Mouse (Mus musculus) frontal cortex, adult 2 months (tissue): ENCODE measurements around the gene Scarf1. TPM values are rescaled to one million over a fixed set of nuclear protein-coding genes. Genes with fewer than 3 reads are reported as not detected.
A peak's percentile ranks its signal among the peaks of the same experiment; 100 is the strongest.

Experiments used
- DNase-seq, 2 experiments: peaks; one replicate each; pipeline ENCODE4 v3.0.0; 2022; ENCODE audit warnings: low spot score in 1 of 2; ENCODE audit errors: extremely low spot score in 1 of 2
- polyA plus RNA-seq: library from polyadenylated mRNA; depleted of rRNA; stranded (reverse); fragments of >200 nt; gene quantifications from 2 replicates; pipeline ENCODE4 v1.2.3, GENCODE M21; 2012; rRNA removed

Gene Scarf1
- polyA plus RNA-seq, result 3.3 and 4.1 TPM in 2 replicates

DNA sequence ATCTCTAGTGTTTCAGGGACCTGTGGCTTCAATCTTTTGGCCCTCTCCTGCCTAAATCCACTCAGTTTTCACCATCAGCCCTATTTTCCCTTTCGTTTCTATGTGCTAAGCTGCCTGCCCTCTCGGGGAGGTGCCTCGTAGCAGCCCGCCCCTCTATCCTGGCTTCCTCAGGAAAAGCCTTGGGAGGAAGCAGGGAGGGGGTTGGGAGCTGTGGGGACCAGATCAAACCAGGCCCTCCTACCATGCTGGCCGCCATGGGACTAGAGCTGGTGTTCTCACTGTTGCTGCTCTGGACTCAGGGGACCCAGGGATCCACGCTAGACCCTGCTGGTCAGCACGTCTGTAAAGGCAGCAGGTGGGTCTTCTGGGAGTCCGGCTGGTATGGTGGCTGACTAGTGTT lies at the start of gene Scarf1:
Gene Scarf1 (plus strand): TSS at position 205 of the 400 bp plus-strand sequence.
- no peak for DNase-seq

DNA sequence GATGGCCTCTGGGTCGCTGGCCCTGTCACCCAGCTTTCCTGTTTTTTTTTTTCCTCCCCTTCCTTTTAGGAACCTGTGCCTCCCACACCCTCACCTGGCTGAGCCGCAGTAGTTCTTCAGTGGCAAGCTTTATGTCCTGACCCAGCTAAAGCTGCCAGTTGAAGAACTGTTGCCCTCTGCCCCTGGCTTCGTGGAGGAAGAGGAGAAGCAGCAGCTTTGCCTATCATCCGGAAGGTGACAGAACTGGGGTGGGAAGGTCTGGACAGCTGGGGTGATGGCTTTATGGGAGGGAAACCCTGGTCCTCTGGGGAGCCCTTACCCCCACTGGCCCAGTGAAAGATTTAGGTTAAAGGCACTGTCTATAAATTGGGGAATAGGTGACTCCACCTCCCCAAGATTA lies 49.7 kb upstream of the Scarf1 start:
- DNase-seq, result no peak

DNA sequence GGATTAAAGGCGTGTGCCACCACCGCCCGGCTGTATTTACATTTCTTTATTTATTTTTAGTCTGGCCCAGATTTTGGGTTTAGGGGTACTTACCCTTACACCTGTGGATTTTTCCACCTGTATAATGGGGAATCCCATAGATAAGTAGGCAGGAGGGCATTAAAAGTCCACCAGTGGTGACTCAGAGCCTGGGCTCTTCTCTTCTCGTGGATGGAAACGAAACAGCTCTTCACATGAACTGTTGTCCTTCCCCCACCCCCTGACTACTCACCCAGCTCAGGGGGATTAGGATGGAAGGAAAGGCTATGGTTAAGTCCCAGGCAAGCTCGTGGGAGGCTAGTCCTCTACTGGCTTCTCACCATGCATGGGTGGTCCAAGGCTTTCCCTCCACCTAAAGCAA lies 48.9 kb upstream of the Scarf1 start:
- no peak for DNase-seq

DNA sequence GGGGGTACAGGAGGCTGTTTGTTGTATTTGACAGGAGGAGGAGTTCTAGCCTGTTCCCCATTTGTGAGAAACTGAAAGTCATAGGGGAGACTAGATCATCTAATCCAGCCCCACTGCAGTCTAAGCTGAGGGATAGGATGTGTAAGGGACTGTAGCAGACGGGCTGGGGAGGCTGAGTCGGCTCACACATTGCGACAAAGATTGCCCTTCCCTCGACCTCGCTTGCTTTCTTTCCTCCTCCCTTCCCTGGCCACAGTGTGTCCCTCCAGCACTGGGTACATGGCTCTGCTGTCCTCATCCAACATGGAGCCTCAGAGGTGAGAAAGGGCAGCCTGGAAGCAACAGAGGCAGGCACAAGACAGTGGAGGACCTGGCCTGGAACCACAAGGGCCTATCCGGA lies 48.3 kb upstream of the Scarf1 start:
- DNase-seq, result no peak

DNA sequence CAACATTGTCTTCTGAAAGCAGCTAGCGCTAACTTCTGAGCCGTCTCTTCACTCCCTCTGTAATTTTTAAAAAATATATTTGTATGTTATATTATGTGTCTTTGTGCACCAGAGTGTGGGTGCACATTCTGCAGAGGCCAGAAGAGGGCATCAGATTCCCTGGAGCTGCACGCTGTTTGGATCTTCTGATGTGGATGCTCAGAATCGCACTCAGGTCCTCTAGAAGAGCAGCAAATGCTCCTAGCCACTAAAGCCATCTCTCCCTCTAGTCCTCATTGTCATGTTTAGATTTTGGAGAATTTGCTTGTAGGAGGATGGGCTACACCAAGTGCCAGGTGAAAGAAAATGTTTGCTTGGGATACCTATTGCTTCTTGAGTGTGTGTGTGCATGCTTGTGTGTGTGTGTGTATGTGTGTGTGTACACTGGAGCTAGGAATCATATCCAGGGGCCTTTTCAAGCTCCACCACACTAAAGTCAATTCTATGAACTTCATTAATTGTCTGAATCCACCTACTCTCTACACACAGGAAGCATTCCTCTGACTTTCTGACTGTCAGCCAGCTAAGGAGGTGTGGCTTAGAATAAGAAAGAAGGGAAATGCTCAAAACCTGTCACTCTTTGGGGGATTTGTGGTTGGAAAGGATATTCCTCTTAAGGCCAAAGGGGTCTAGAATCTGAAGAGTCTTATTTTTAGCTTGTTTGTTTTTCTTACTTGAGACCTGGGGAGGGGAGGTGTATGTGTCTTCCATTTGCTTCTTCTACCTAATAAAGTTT lies 46.4 kb upstream of the Scarf1 start:
- no peak for DNase-seq

DNA sequence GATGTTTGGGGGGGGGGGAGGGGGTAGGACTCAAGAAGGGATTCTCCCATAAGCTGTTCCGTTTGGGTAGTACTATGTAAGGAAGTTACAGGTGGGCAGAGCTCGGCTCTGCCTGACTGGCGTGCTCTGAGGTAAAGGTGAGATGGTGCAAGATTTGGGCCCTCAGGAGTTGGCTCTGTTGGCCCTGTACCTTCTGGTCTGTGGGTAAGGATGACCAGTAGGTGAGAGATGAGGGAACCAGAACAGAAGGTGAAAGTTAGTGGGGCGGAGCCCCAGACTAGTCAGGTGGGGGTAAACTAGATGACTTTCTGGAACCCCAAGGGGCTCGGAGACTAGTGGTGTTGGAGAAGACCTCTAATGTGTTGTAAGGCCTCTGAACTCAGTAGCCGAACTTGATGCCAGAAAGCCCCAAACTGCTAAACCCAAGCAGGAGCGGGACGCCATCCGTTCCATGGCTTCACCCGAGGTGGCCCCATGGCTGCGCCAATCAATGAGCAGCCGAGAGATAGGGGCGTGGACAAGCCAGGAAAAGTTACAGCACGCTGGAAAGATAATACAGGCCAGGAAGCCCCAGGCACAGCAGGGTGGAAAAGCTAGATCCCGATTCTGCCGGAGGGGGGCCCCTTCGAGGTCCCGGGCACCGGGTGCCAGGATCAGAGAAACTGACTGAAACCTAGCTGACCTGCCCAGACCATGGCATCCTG lies 45.7 kb upstream of the Scarf1 start:
- DNase-seq, result no peak

DNA sequence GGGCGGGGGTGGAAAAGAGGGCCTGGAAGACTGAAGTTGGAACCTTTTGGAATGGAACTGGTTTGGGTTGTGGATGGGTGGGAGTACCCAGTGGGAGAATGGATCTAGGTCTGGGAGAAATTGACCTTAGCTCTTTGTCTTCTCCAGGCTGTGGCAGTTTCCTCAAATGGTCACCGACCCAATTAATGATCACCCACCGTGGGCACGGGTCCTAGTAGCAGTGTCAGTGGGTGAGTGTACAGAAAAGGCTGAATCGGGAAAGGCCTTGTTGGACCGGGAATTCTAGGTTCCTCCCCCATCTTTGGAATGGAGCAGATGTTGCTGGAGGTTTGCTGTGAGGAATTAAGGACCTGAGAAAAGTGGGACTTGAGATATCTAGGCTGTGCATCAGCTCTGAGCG lies 44.9 kb upstream of the Scarf1 start:
- no peak for DNase-seq

DNA sequence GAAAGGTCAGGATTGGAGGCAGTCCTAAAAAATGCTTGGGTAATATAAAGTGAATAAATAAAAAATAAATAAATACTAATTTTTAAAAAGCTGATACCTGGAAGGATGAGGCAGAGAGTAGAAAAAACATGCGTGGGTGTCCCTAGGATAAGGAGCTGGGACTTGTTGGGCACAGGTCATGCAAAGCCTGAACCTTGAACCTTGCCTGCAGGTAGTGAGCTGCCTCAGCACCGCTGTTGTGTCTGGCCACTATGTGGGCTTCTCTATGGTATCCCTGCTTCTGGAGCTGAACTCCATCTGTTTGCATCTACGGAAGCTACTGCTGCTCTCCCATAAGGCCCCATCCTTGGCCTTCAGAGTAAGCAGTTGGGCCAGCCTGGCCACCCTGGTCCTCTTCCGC lies 44.1 kb upstream of the Scarf1 start:
- no peak for DNase-seq

DNA sequence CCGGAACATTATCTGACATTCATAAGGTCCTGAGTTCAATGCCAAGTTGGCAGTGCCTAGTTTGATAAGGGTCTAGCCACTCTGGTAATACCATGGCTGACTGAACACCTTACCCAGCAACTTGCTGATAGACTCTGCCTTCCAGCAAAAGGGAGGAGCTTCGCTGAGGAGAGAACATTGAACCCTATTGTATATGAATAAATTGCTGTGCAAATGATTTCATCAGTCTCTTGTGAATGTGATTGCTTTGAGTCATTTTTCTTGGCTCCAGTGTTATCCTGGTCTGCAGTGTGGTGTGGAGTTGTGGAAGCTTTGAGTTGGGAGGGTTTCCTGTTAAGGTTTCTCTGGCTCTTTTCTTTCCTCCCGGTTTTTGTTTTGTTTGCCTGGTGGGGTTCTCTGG lies 42.7 kb upstream of the Scarf1 start:
- no peak for DNase-seq

DNA sequence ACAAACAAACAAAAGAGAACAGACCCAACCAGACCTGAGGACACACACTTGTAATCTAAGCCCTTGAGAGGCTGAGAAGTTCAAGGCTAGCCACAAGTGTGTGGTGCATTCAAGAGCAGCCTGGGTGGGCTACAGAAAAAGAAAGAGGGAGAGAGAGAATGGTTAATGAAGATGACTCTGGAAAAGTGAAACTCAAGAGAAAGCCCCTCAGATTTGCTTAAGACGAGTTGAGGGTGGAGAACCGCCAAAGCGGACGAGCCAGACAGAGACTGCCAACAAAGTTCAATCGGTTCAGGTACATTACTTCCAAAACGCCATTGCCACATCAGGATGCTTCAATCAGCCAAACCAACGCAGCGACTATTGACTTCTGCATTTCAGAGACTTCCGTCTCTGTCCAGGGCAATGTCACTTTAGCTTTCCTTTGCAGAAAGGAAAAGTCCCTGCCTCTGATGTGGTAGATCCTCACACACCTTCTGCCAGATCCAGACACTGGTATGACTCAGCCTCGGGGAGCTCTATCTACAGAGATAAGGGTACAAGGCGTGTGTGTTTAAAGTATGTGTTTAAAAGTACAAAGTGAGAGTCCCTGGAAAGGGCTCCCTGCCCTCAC lies 40.8 kb upstream of the Scarf1 start:
- no peak for DNase-seq

DNA sequence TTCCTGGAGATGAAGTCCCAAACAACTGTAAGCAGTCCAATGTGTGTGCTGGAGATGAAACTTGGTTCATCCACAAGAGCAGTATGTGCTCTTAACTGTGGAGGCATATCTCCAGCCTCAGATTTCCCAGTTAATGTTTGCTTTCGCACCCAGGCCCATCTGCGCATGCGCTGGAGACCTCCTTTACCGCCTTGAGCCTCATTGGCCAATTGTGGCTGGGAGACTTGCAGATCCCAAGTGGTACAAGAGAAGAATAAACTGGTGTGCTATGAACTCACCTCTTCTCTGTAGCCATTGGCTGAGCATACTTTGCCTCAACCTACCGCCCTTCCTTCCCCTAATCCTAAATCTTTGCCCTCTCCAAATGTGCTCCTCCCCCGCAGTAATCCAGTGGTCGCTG lies 40.0 kb upstream of the Scarf1 start:
- DNase-seq, result no peak

DNA sequence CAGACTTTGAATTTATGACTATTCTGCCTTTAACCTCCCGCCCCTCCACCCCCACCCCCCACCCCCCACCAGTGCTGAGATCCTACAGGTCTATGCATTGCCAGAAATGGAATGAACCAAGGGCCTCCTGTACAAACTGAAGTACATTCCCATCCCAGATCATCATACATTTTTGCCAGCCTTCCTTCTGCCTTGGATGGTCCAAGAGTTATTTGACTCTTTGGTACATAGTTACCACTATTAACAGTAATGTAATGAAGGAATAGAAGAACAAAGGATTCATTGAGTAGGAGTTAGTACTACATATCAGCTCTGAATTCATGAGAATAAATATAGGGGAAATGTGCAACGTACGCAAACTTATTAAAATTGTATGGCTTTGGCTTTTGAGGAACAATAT lies 27.1 kb upstream of the Scarf1 start:
- DNase-seq, result no peak

DNA sequence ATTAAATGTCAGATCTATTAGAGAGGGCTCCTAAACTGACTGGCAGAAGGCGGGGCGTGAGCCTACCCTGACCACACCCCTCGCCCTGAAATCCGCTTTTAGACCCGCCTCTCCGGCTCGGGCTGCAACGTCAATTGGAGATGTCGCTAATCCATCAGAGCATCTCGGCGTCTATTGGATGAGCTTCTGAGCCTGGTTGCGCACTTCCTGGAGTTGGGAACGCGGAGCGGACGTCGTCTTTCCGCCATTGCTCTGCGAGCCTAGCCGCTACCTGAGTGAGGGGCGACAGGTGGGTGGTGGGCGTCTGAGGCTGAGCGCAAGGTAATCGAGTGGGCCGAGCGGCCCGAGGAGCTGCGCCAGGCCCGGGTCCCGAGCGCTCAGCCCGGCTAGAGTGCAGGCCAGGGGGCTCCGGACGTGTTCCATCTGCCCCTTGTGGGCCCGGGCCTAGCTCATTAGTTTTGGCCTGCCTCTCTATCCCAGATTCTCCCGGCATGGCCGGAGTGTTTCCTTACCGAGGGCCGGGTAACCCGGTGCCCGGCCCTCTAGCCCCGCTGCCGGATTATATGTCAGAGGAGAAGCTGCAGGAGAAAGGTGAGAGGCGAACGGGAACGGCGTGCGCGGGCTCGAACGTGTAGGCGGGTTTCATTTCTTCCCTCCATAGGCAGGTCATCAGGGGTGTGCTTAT lies 26.6 kb upstream of the Scarf1 start, which contains the start of gene Prpf8:
Gene Prpf8 (plus strand): TSS at position 216 of the 685 bp plus-strand sequence.
- peak; percentile 98 to 99 for DNase-seq

DNA sequence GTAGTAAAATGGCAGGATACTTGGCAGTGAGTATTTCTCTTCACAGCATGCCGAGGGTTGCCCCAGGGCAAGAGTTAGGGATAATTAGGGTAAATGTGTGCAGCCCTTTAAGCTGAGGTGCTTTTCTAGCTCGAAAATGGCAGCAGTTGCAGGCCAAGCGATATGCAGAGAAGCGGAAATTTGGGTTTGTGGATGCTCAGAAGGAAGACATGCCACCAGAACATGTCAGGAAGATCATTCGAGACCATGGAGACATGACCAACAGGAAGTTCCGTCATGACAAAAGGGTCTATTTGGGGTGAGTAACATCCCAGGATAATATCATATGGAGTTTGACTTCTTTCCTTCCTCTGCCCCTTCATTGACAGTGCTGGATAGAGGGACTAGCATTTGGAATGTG lies 25.8 kb upstream of the Scarf1 start:
- no peak for DNase-seq

DNA sequence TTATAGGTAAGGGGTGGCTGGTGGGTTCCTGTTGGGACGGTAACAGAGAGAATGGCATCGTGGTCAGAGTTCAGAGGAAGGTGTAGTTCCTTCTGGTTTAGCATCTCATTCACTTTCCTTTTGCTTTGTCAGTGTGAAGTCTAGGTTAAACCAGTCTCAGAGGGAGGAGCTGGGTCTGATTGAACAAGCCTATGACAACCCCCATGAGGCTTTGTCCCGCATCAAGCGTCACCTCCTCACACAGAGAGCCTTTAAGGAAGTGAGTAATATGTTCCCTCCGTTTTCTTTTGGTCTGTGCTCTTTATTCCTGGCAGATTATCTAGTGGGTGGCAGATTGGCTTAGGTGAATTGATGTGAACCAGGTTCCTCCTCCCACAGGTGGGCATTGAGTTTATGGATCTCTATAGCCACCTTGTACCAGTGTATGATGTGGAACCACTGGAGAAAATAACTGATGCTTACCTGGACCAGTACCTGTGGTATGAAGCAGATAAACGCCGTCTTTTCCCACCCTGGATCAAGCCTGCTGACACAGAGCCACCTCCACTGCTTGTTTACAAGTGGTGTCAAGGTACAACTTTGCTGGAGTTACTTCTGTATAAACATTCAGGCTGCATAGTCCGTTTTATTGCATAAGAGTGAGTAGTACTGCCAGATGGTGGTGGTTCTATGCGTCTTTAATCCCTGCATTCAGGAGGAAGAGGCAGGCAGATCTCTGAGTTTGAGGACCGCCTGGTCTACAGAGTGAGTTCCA lies 18.9 kb upstream of the Scarf1 start:
- no peak for DNase-seq

DNA sequence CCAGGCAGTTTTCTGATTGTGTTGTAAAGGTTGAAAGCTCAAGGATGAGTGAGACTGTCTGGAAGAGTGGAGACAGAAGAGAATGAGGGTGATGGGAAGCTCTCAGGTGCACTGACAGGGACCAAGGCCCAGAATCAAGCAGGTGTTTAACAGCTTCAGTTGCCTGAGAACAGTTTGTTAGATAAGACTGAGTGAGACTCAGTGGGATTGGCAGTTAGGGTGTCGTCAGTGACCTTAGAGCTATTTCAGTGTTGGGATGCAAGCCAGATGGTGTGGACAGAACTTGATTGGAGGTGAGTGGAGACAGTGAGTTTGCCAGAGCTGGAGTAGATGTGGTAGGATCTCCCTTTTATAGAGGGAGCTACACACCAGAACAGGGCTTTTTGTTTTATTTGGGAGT lies 15.2 kb upstream of the Scarf1 start:
- DNase-seq, result no peak

DNA sequence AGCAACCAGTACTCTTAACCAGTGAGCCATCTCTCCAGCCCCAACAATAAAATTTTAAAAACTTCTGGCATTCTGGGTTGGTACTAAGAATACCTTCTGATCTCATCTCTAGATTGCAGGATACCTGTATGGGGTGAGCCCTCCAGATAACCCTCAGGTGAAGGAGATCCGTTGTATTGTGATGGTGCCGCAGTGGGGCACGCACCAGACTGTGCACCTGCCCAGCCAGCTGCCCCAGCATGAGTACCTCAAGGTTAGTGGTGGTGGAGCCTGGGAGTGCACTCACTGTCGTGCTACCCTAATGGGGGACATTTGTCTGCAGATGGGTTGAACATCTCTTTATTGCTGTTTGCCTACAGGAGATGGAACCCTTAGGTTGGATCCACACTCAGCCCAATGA lies 5.2 kb upstream of the Scarf1 start:
- no peak for DNase-seq

DNA sequence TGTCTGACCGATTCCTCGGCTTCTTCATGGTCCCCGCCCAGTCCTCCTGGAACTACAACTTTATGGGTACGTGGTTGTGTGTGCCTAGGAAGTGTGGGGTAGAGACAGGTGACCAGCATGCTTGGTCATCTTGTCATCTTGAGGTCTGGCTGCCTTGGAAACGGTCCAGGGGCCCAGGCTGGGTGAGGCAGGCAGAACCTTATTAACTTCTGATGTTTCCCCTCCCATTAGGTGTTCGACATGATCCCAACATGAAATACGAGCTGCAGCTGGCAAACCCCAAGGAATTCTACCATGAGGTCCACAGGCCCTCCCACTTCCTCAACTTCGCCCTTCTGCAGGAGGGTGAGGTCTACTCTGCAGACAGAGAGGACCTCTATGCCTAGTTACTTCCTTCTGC lies 4.4 kb upstream of the Scarf1 start:
- no peak for DNase-seq

DNA sequence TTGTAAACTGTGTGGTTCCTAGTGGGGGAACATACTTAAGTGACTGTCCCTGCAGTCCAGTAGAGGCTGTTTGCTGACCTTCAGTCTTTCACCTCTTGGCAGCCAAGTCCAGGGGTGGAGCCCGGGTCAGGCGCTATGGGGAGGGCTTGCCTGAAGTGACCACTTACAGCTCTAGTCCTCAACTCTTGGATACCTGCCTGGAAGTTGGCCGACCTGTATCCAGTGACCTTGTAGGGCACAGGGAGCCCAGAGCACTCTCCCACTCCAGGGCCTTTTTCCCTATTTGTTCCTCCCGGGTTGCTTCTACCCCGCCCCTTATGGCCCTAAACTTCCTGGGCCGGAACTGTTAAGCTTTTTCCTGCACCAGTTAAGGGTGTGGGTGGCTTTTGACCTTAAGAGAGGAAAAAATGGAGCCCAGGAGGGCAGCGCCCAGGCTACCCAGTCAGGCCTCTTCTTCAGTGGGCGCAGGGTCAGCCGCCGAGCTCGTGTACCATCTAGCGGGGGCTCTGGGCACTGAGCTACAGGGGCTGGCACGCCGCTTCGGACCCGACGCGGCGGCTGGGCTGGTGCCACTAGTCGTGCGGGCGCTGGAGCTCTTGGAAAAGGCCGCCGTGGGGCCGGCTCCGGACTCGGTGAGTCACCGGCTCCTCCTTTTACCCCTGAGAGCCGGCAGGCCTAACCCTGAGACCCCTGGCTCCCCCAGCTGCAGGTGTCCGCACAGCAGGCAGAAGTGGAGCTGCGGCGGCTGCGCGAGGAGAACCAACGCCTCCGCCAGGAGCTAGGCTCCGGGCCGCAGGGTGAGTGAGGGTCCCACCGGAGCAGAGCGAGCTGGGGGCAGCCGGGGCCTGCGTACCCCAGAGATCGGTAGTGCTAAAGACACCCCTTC lies 3.4 kb upstream of the Scarf1 start, which contains the start of gene Rilp:
Gene Rilp (plus strand): TSS at position 354 of the 886 bp plus-strand sequence.
- peak in 1 of 2 experiments; percentile 35 for DNase-seq
